Comparison of ENCODE assay signal across 9 mouse cellular contexts in genomic region chr13:64438863-64439452, GRCm38 (mm10). TPM values are rescaled to one million over a fixed set of nuclear protein-coding genes. Genes with fewer than 3 reads are reported as not detected.
A peak's percentile ranks its signal among the peaks of the same experiment; 100 is the strongest.
DNase-seq lines count a peak whose midpoint lies in the region; ATAC-seq and TF ChIP-seq lines count a peak whose summit lies in the region.
"Had no signal": no experiment of that assay in that cellular context is flagged by ENCODE, and none has a peak within 500 bp of the region (broad histone marks: within the 10 kb centered on the region; RNA-seq: fewer than 3 reads in every experiment).

No protein-coding gene starts in this region.

- no peak overlapping the region for H3K27ac ChIP-seq in forebrain, embryonic 15.5 days (replicated peaks)
- H3K27ac ChIP-seq in layer of hippocampus, adult 2 months: 0 out of 2 replicates have a peak overlapping the region, but pooled peaks have one; percentile 3
- H3K27ac ChIP-seq in lung, embryonic 15.5 days: no peak overlapping the region
- no peak overlapping the region for H3K27ac ChIP-seq in olfactory bulb, adult 2 months (ENCODE audit: insufficient read depth, low read depth, low read length)

- ATAC-seq in G1E (ENCODE audit: extremely low read depth, insufficient number of reproducible peaks, low FRiP score, poor library complexity, severe bottlenecking): peak; percentile 78
- peak; percentile 65 for ATAC-seq in cerebellum, adult (ENCODE audit: insufficient number of reproducible peaks, low FRiP score, low TSS enrichment)
- peak; percentile 59 for ATAC-seq in forebrain, embryonic 15.5 days (replicated peaks)
- peak; percentile 87 to 91 for ATAC-seq in hematopoietic stem cell, adult 5-6 weeks (replicated peaks in 1 of 2; ENCODE audit: insufficient read depth in 1 of 2, low FRiP score in 2 of 2, low TSS enrichment in 1 of 2, low read depth in 1 of 2, poor library complexity in 2 of 2, severe bottlenecking in 2 of 2)
- ATAC-seq in lung, embryonic 15.5 days (ENCODE audit: borderline replicate concordance, extremely low read depth, low FRiP score, low TSS enrichment): peak; percentile 60; the same call in 1 of the 2 replicates

- WGBS in forebrain, embryonic 15.5 days: 56% methylated on average over 9 of the region's 9 CpGs
- 54% methylated on average over 9 of the region's 9 CpGs for WGBS in lung, embryonic 15.5 days
- WGBS in olfactory bulb, adult 2 months: 50% methylated on average over 9 of the region's 9 CpGs

- no peaks in the 10 kb centered on the region for H3K9me3 ChIP-seq in G1E (replicated peaks)
- no peaks in the 10 kb centered on the region for H3K9me3 ChIP-seq in forebrain, embryonic 15.5 days
- no peaks in the 10 kb centered on the region for H3K9me3 ChIP-seq in lung, embryonic 15.5 days

- no peak for TF ChIP-seq POLR2A in olfactory bulb, adult 2 months (IDR thresholded peaks at IDR 0.05; ENCODE audit: insufficient read depth, low read depth, low read length)

- H3K9ac ChIP-seq in forebrain, embryonic 15.5 days (replicated peaks): no peak overlapping the region
- no peak overlapping the region for H3K9ac ChIP-seq in lung, embryonic 15.5 days

- peak; percentile 63 for TF ChIP-seq CTCF in G1E (IDR thresholded peaks at IDR 0.05; ENCODE audit: low read depth, low read length)
- TF ChIP-seq CTCF in layer of hippocampus, adult 2 months (conservative IDR thresholded peaks at IDR 0.05): peak; percentile 95
- peak; percentile 39 for TF ChIP-seq CTCF in olfactory bulb, adult 2 months (IDR thresholded peaks at IDR 0.05; ENCODE audit: insufficient read depth, low read depth, low read length)

- H3K27me3 ChIP-seq in G1E (ENCODE audit: insufficient read depth, low read length): peaks cover 9% of the 10 kb centered on the region; the same call in 1 of the 2 replicates
- H3K27me3 ChIP-seq in forebrain, embryonic 15.5 days: no peaks in the 10 kb centered on the region
- H3K27me3 ChIP-seq in lung, embryonic 15.5 days: no peaks in the 10 kb centered on the region

- H3K4me1 ChIP-seq in G1E (ENCODE audit: insufficient read depth, low read depth, low read length): no peaks in the 10 kb centered on the region; the same call in 1 of the 2 replicates
- H3K4me1 ChIP-seq in forebrain, embryonic 15.5 days: peaks cover under 1% of the 10 kb centered on the region; the same call in 1 of the 2 replicates
- H3K4me1 ChIP-seq in lung, embryonic 15.5 days: no peaks in the 10 kb centered on the region
- peaks cover 5% of the 10 kb centered on the region for H3K4me1 ChIP-seq in olfactory bulb, adult 2 months (ENCODE audit: control insufficient read depth, insufficient read depth, low read length)

- H3K4me2 ChIP-seq in forebrain, embryonic 15.5 days (replicated peaks): no peak overlapping the region
- no peak overlapping the region for H3K4me2 ChIP-seq in lung, embryonic 15.5 days

- DNase-seq in G1E (ENCODE audit: low spot score): peak; percentile 37
- peak; percentile 66 to 80 for DNase-seq in layer of hippocampus, adult 2 months (ENCODE audit: low spot score in 2 of 2)
- DNase-seq in thymus, postnatal 10 days (ENCODE audit: low spot score in 2 of 2): peak; percentile 60 to 84

- H3K4me3 ChIP-seq in G1E (ENCODE audit: low read depth, low read length): no peak overlapping the region
- no peak overlapping the region for H3K4me3 ChIP-seq in forebrain, embryonic 15.5 days
- H3K4me3 ChIP-seq in layer of hippocampus, adult 2 months: no peak overlapping the region
- H3K4me3 ChIP-seq in lung, embryonic 15.5 days: no peak overlapping the region
- no peak overlapping the region for H3K4me3 ChIP-seq in olfactory bulb, adult 2 months (ENCODE audit: insufficient read depth, low read depth, low read length)

- no peaks in the 10 kb centered on the region for H3K36me3 ChIP-seq in G1E (replicated peaks)
- H3K36me3 ChIP-seq in forebrain, embryonic 15.5 days: peaks cover 5% of the 10 kb centered on the region; the same call in 1 of the 2 replicates
- no peaks in the 10 kb centered on the region for H3K36me3 ChIP-seq in lung, embryonic 15.5 days

RNA-seq across cellular contexts. Expression of gene Cdk20, which starts 6.8 kb away (rescaled TPM):
- total RNA-seq in G1E (2014; fragmentation: Nextera tagmentation): 0.23 and 1.0 TPM in 2 replicates
- total RNA-seq in G1E (2017): 0.60 and 1.3 TPM in 2 replicates
- polyA plus RNA-seq in G1E (2012): 1.7 and 2.0 TPM in 2 replicates
- 25.1 and 25.4 TPM in 2 replicates for polyA plus RNA-seq in forebrain, embryonic 15.5 days (2015; fragmentation: Nextera tagmentation; extraction: Ambion mirVana)
- total RNA-seq in hematopoietic stem cell, adult 5-6 weeks (2017): 6.1 and 6.4 TPM in 2 replicates
- 10 to 100 TPM; 10.4 to 12.0 TPM for total RNA-seq in layer of hippocampus, adult 2 months (2021)
- polyA plus RNA-seq in lung, embryonic 15.5 days (2015; fragmentation: Nextera tagmentation; extraction: Ambion mirVana): 8.4 and 11.1 TPM in 2 replicates
- not detected in 2 replicates for polyA plus RNA-seq in olfactory bulb, adult 2 months (2012; ENCODE audit: insufficient read depth, insufficient read length, low replicate concordance, missing spikeins)

RNA-seq across cellular contexts. Expression of gene Fam240b, which starts 58.6 kb away (rescaled TPM):
- total RNA-seq in G1E (2014; fragmentation: Nextera tagmentation): not detected in 2 replicates
- not detected in 2 replicates for total RNA-seq in G1E (2017)
- polyA plus RNA-seq in G1E (2012): not detected in 2 replicates
- polyA plus RNA-seq in forebrain, embryonic 15.5 days (2015; fragmentation: Nextera tagmentation; extraction: Ambion mirVana): not detected in 2 replicates
- not detected in 2 replicates for total RNA-seq in hematopoietic stem cell, adult 5-6 weeks (2017)
- total RNA-seq in layer of hippocampus, adult 2 months (2021): not detected
- not detected in 2 replicates for polyA plus RNA-seq in lung, embryonic 15.5 days (2015; fragmentation: Nextera tagmentation; extraction: Ambion mirVana)
- not detected in 2 replicates for polyA plus RNA-seq in olfactory bulb, adult 2 months (2012; ENCODE audit: insufficient read depth, insufficient read length, low replicate concordance, missing spikeins)
- polyA plus RNA-seq: gonadal fat pad, adult 2 months had no signal

Comparison
In these comparisons a context has a peak if more than half of its experiments do, and no peak if none do; other contexts are left out.
1. CTCF ChIP-seq: peak in every context shown above with its lines; median percentile 95 in layer of hippocampus, adult 2 months; 63 in G1E; 39 in olfactory bulb, adult 2 months.